Mouse (Mus musculus): ENCODE measurements around the gene Nfkbiz. TPM values are rescaled to one million over a fixed set of nuclear protein-coding genes. Genes with fewer than 3 reads are reported as not detected.
"Not testable (repeated sequence)": the region's sequence is repeated elsewhere in the genome, so short reads cannot be mapped to it uniquely, and the experiment has no call there.

The Nfkbiz gene
- polyA plus RNA-seq (2016; fragmentation: Nextera tagmentation; extraction: Ambion mirVana), result 4.2 and 4.8 TPM in 2 replicates

GRCm38 (mm10) chr16:55838510-55839474 lies at the start of gene Nfkbiz:
Nfkbiz (minus strand) TSS chr16:55838899.
- peak within 1 kb of the TSS; percentile 69 for H3K4me3 ChIP-seq
- H3K9ac ChIP-seq, result peak within 1 kb of the TSS; percentile 66
- no peaks in the 10 kb centered on the region for H3K27me3 ChIP-seq
- H3K4me2 ChIP-seq (replicated peaks), result peak within 1 kb of the TSS; percentile 69
- 0 out of 2 replicates have a peak, but pooled peaks cover 8% of the 10 kb centered on the region for H3K4me1 ChIP-seq
- H3K9me3 ChIP-seq, result no peaks in the 10 kb centered on the region
- H3K36me3 ChIP-seq, result peaks cover 4% of the 10 kb centered on the region; the same call in 1 of the 2 replicates
- under 1% methylated on average over 40 of the region's 40 CpGs for WGBS
- peak; percentile 88 for ATAC-seq (ENCODE audit: insufficient number of reproducible peaks, insufficient read depth, low FRiP score, low TSS enrichment)
- peak within 1 kb of the TSS; percentile 80 for H3K27ac ChIP-seq

DNA sequence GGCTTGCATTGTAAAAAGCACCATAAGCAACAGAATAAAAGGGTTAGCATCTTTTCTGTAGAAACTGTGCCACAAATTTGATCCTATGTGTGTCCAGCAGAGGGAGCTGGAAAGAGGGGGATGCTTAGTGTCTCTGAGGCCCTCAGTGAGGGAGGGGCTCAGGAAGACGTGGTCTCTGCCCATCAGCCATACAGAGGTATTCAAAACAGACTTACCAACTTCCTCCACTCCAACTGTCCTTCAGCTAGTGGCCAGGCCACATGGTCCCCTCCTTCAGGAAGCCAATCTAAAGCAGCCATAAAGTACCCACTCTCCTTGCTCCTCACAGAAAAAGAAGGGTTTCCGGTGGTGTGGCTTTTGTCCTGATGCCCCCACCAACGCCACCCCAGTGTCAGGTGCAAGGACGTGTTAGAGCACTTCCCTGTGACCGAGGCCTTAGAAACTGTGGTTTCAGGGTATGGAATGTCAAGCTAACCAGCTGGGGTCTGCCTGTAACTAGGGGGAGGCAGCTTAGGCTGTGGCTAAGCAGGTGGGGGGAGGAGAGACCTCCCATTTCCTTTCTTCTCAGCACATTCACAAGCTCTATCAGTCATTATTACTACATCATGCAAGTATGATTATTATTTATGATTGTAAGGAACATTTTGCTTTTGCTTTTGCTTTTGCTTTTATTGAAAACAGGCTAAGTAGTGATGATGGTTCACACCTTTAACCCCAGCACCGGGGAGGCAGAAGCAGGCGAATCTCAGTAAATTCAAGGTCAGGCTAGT lies 49.3 kb upstream of the Nfkbiz start:
- WGBS, result 61% methylated on average over 7 of the region's 7 CpGs
- Histone ChIP-seq H3K4me3 (no peak overlapping the region), H3K4me2 (replicated peaks) (no peak overlapping the region), H3K9me3 (no peaks in the 10 kb centered on the region), H3K9ac (no peak overlapping the region), H3K27ac (no peak overlapping the region), H3K36me3 (peaks cover 8% of the 10 kb centered on the region; the same call in 1 of the 2 replicates), H3K27me3 (no peaks in the 10 kb centered on the region), H3K4me1 (no peaks in the 10 kb centered on the region)
- no peak for ATAC-seq (ENCODE audit: insufficient number of reproducible peaks, insufficient read depth, low FRiP score, low TSS enrichment)

DNA sequence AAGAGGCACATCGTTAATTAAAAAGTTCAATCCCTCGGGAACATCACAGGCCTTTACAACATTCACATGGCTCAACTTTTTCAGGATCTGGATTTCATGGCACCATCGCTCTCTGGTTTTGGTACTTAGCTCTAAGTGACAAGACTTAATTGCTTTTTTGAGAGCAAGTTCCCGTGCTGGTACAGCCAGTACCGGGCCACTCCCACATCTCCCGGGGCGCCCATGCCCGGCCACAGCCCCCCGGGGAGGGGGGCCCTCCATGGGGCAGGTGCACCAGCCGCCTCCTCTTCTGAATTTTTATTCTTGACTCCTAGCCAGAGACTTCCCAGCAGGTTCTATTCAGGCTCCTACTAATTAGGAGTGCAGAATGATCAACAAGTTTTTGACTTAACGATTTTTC lies 45.5 kb upstream of the Nfkbiz start:
- Histone ChIP-seq H3K4me3 (no peak overlapping the region), H3K9ac (no peak overlapping the region), H3K36me3 (peaks cover 5% of the 10 kb centered on the region; the same call in 1 of the 2 replicates), H3K4me2 (replicated peaks) (no peak overlapping the region), H3K27ac (no peak overlapping the region), H3K9me3 (no peaks in the 10 kb centered on the region), H3K27me3 (no peaks in the 10 kb centered on the region), H3K4me1 (no peaks in the 10 kb centered on the region)
- 87% methylated on average over 11 of the region's 11 CpGs for WGBS
- ATAC-seq (ENCODE audit: insufficient number of reproducible peaks, insufficient read depth, low FRiP score, low TSS enrichment), result no peak

GRCm38 (mm10) chr16:55876025-55876424 lies 37.3 kb upstream of the Nfkbiz start:
- H3K4me2 ChIP-seq (replicated peaks), result no peak overlapping the region
- H3K27me3 ChIP-seq, result no peaks in the 10 kb centered on the region
- no peaks in the 10 kb centered on the region for H3K36me3 ChIP-seq
- ATAC-seq (ENCODE audit: insufficient number of reproducible peaks, insufficient read depth, low FRiP score, low TSS enrichment), result no peak
- no peaks in the 10 kb centered on the region for H3K9me3 ChIP-seq
- H3K27ac ChIP-seq, result no peak overlapping the region
- H3K4me3 ChIP-seq, result no peak overlapping the region
- 63% methylated on average over 6 of the region's 6 CpGs for WGBS
- no peak overlapping the region for H3K9ac ChIP-seq
- no peaks in the 10 kb centered on the region for H3K4me1 ChIP-seq

- H3K4me2 ChIP-seq (replicated peaks), result no peak overlapping the region
- WGBS, result 62% methylated on average over 4 of the region's 4 CpGs
- H3K9ac ChIP-seq, result no peak overlapping the region
- H3K27ac ChIP-seq, result no peak overlapping the region
- no peak for ATAC-seq (ENCODE audit: insufficient number of reproducible peaks, insufficient read depth, low FRiP score, low TSS enrichment)
- peaks cover 7% of the 10 kb centered on the region; the same call in 1 of the 2 replicates for H3K36me3 ChIP-seq
- H3K9me3 ChIP-seq, result no peaks in the 10 kb centered on the region
- no peak overlapping the region for H3K4me3 ChIP-seq
- H3K4me1 ChIP-seq, result no peaks in the 10 kb centered on the region
- H3K27me3 ChIP-seq, result no peaks in the 10 kb centered on the region
Measured at GRCm38 (mm10) chr16:55863832-55864231, 25.1 kb upstream of the Nfkbiz start.

DNA sequence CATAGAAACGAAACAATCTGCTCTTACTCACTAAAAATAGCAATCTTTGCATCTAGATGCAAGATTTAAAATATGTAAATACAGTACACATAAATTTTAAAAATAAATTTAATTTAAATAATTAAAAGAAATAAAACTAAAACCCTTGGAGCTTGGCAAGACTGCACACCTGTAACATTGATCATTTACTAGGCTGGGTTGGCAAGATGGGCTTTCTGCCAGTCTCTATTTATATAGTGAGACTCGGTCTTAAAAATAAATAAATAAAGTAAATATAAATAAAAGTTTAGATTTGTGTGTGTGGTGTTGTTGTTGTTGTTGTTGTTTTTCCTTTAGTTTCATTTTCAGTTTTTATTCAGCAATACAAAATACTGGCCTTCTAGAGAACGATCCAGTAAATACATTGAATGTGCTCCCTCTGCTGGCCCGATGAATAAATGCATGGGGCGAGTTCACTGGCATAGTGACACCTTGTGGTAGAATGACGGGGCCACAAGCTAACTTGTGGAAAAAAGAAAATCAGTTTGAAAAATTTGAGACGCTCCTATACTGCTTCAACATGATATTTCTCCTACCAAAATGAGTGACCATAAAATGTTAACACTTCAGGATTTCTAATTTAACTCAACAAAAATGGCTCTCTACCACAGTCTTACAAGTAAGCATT lies 24.6 kb upstream of the Nfkbiz start:
- ATAC-seq (ENCODE audit: insufficient number of reproducible peaks, insufficient read depth, low FRiP score, low TSS enrichment), result no peak
- no peaks in the 10 kb centered on the region for H3K4me1 ChIP-seq
- H3K4me2 ChIP-seq (replicated peaks), result no peak overlapping the region
- H3K9ac ChIP-seq, result no peak overlapping the region
- no peaks in the 10 kb centered on the region for H3K9me3 ChIP-seq
- H3K27ac ChIP-seq, result no peak overlapping the region
- H3K27me3 ChIP-seq, result no peaks in the 10 kb centered on the region
- 25% methylated on average over 7 of the region's 7 CpGs for WGBS
- no peak overlapping the region for H3K4me3 ChIP-seq
- peaks cover 7% of the 10 kb centered on the region; the same call in 1 of the 2 replicates for H3K36me3 ChIP-seq

GRCm38 (mm10) chr16:55861104-55861503 lies 22.4 kb upstream of the Nfkbiz start:
- 89% methylated on average over 3 of the region's 3 CpGs for WGBS
- Histone ChIP-seq H3K4me3 (no peak overlapping the region), H3K4me1 (no peaks in the 10 kb centered on the region), H3K36me3 (peaks cover 5% of the 10 kb centered on the region; the same call in 1 of the 2 replicates), H3K27me3 (no peaks in the 10 kb centered on the region), H3K27ac (no peak overlapping the region), H3K9ac (no peak overlapping the region), H3K9me3 (no peaks in the 10 kb centered on the region), H3K4me2 (replicated peaks) (no peak overlapping the region)
- no peak for ATAC-seq (ENCODE audit: insufficient number of reproducible peaks, insufficient read depth, low FRiP score, low TSS enrichment)

DNA sequence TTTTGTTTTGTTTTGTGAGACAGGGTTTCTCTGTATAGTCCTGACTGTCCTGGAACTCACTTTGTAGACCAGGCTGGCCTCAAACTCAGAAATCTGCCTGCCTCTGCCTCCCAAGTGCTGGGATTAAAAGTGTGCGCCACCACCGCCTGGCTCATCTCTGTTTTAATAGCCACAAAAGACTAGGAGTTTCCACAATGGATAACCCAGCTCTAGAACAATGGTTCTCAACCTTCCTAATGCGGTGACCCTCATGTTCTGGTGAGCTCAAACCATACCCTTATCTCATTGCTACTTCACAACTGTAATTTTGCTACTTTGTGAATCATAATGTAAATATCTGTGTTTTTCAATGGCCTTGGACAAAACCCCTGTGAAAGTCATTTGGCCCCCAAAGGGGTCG lies 20.7 kb upstream of the Nfkbiz start:
- H3K27me3 ChIP-seq; H3K27ac ChIP-seq; H3K9me3 ChIP-seq; H3K4me2 ChIP-seq (replicated peaks); H3K9ac ChIP-seq; ATAC-seq (ENCODE audit: insufficient number of reproducible peaks, insufficient read depth, low FRiP score, low TSS enrichment); H3K36me3 ChIP-seq; H3K4me1 ChIP-seq; H3K4me3 ChIP-seq: not testable (repeated sequence)
- 89% methylated on average over 4 of the region's 4 CpGs for WGBS

DNA sequence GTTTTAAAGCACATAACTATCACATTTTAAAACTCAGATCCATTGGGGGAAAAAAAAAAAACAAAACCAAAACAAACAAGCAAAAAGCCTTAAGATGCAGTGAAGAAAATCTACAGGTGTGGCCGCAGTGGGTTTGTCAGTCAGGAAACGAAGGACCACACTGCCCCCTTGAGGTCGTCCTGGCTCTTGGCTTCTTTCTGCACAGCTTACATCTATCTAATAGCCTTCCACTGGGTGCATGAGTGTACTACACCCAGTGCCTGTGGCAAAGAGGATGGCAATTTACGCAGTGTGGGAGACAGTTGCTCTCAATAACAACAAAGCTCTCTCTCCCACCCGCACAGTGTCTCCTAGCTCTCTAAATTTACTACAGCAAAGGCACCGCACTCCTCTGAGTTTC lies 19.8 kb upstream of the Nfkbiz start:
- ATAC-seq (ENCODE audit: insufficient number of reproducible peaks, insufficient read depth, low FRiP score, low TSS enrichment), result no peak
- whole genome bisulfite sequencing, result 61% methylated on average over 6 of the region's 6 CpGs
- Histone ChIP-seq H3K9ac (no peak overlapping the region), H3K27ac (no peak overlapping the region), H3K9me3 (no peaks in the 10 kb centered on the region), H3K36me3 (peaks cover 3% of the 10 kb centered on the region; the same call in 1 of the 2 replicates), H3K4me1 (no peaks in the 10 kb centered on the region), H3K4me2 (replicated peaks) (no peak overlapping the region), H3K4me3 (no peak overlapping the region), H3K27me3 (no peaks in the 10 kb centered on the region)

DNA sequence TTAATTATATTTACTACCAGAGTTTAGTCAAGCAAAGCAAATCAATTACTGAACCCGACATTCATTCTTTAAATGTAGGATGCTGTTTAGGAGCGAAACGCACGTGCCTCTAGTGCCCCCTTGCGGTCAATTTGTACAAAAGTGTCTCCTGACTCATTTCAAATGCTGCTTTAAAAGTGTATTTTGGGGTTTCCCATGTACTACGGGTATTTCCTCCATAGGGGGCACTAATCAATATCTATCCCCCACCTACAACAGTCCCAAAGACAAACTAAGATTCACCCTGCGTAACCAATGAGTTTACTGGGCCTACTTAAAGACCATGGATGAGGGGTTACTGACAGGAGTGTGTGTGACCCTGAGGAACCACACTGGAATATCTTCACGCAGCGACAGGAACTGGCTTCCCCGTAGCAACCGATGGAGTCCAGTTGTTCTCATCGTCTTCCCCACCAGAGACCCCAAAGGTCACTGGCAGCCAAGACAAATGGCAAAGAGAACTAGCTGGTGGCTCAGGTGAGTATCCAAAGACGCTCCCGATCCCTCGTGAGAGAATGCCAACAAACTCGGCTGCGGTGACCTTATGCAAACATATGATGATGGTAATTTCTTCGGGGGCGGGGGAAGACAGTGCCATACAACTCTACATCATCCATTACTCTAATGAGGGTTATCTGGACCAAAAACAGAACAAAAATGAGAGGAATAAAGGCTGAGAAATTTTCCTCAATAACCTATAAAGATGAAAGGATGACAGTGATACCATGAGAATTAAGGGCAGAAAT lies 14.4 kb upstream of the Nfkbiz start:
- no peaks in the 10 kb centered on the region for H3K4me1 ChIP-seq
- H3K9ac ChIP-seq, result no peak overlapping the region
- 57% methylated on average over 19 of the region's 19 CpGs for WGBS
- H3K4me2 ChIP-seq (replicated peaks), result no peak overlapping the region
- no peak overlapping the region for H3K4me3 ChIP-seq
- ATAC-seq (ENCODE audit: insufficient number of reproducible peaks, insufficient read depth, low FRiP score, low TSS enrichment), result no peak
- no peaks in the 10 kb centered on the region for H3K9me3 ChIP-seq
- H3K27ac ChIP-seq, result no peak overlapping the region
- no peaks in the 10 kb centered on the region for H3K27me3 ChIP-seq
- H3K36me3 ChIP-seq, result 0 out of 2 replicates have a peak, but pooled peaks cover 5% of the 10 kb centered on the region

DNA sequence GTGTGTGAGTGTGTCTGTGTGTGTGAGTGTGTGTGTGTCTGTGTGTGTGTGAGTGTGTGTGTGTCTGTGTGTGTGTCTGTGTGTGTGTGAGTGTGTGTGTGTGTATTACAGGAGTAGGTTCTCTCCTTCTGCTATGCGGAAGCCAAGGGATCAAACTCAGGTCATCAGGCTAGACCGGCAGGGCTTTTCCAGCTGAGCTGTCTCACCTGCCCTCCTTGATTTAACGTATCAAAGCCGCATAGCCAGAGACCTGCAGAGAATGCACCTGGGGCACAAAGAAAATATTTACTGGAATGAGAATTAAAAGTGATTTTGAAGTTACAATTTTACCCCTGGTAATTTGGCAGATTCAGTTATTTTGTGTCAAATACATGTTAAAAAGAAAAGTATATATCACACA lies 13.8 kb upstream of the Nfkbiz start:
- no peak for ATAC-seq (ENCODE audit: insufficient number of reproducible peaks, insufficient read depth, low FRiP score, low TSS enrichment)
- H3K27me3 ChIP-seq, result no peaks in the 10 kb centered on the region
- no peaks in the 10 kb centered on the region for H3K4me1 ChIP-seq
- no peak overlapping the region for H3K4me2 ChIP-seq (replicated peaks)
- H3K9me3 ChIP-seq, result no peaks in the 10 kb centered on the region
- H3K36me3 ChIP-seq, result 0 out of 2 replicates have a peak, but pooled peaks cover 5% of the 10 kb centered on the region
- H3K9ac ChIP-seq, result no peak overlapping the region
- H3K27ac ChIP-seq, result no peak overlapping the region
- H3K4me3 ChIP-seq, result no peak overlapping the region
- WGBS, result 34% methylated on average over 4 of the region's 4 CpGs
